Mouse (Mus musculus): ENCODE measurements at regions not wholly inside any gene's neighbourhood (a gene's known extent, or its start where the extent isn't known, plus 50 kb on each side); places are given as distances from the start of the nearest gene placed in this dataset.

DNA sequence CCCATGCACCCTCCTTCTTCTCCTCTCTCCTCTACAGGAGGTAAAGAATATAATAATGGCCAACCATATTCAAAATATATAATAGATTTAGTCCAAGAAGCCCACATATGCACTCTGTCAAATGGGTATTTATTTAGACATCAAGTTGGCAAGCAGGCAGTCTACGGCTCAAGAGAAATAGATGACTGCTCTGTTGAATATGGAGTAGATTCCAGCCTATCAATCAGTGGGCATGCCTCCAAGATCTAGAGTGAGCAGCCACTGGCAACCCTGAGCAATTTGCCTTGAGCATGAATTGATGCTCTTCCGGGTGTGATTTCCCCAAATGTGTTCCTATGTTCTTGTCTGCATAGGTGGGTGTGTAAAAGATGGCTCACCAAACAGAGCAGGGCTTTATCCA is 141.5 kb upstream of the Gm26657 start:
- TF ChIP-seq POLR2A (IDR thresholded peaks at IDR 0.05; ENCODE audit: borderline replicate concordance, extremely low read depth, insufficient read depth, insufficient read length, poor library complexity, severe bottlenecking) = no peak
- TF ChIP-seq CTCF (IDR thresholded peaks at IDR 0.05; ENCODE audit: borderline replicate concordance, extremely low read depth, insufficient read depth, insufficient read length) = no peak

Data from brain, embryonic 14.5 days (tissue).